Mouse (Mus musculus) forelimb bud, embryonic 11.5 days (tissue): ENCODE measurements around the gene Olfr612.
"Not testable (repeated sequence)": the region's sequence is repeated elsewhere in the genome, so short reads cannot be mapped to it uniquely, and the experiment has no call there.

Experiments used
- DNase-seq: peaks from one replicate; pipeline ENCODE4 v3.0.0-alpha.2; 2012; ENCODE audit warnings: low read depth, low spot score

Olfr612 gene

DNA sequence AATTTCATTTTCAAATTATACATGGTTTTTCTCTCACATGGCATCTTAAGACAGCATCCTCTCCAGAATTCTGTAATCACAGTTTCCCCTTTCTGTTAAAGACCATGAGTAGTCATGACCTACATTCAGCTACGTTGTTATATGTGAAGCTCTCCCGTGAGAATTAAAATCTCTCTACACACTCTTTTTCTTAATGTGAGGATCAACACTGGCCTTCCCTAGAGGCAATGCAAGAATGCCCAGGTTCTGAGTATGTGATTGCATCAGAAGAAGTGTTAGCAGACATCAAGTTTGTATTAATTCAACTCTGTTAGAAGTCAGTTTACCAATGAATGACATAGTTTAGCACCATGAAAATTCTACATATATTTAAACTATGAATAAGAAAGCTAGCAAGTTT, at the start of gene Olfr612:
Gene Olfr612 (minus strand): TSS at position 101 of the 400 bp plus-strand sequence.
- not testable (repeated sequence) for DNase-seq

DNA sequence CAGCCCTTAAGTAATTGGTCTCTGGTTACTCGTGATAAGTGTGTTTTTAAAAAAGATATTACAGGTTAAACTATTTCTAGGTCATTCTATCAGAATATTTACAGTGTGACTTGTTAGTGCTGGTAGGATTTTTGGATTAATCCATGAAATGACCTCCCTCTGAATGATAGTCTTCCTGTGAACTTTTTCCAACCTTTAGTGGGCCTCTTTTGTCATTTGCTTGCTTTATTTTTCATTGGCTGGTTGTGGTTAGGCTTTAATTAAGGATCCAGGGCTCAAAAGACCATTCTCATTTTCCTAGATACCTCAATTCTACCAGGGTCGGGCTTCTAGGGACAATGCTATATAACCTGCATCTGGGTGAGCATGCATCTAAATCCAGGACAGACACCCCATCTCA, 47.3 kb upstream of the Olfr612 start, which contains the start of gene Olfr618:
Gene Olfr618 (plus strand): TSS at position 301 of the 400 bp plus-strand sequence.
- no peak for DNase-seq

DNA sequence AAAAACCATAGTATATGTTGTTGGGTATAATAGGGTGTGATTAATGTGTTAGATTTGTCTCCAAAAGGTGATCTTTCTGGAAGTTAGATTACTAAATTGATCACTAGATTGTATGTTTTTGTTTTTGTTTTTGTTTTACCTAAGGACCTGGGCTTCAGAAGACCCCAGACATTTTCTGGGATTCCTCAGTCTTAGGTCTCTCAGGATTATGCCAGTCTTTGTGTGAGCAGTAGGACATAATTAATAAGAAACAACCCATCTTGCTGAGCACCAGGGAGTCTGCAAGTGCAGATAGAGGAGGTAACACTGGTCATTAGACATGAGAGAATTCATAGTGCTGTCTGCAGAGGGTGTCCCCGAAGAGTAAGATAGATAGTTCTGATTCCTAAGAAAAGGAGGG, 30.2 kb upstream of the Olfr612 start, which contains the start of gene Olfr617:
Gene Olfr617 (plus strand): TSS at position 301 of the 400 bp plus-strand sequence.
- no peak for DNase-seq

DNA sequence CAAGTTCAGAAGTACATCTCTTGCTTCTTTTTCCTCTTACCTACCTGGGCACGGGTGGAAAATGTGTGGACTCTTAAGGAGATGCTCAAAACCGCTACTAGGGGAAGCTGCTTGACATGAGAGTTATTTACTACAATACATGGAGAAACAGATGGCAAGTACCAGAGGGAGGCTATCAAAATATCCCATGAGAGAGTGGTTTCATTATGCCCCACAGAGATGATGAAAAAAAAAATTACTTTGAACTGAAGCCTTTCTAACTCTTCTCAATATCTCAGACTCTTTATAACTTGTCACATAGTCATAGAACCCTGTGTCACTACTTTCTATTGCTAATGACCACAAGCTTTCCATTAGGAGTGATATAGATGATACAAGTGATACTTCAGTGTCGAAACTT, 26.5 kb upstream of the Olfr612 start, which contains the start of gene Olfr616:
Gene Olfr616 (minus strand): TSS at position 101 of the 400 bp plus-strand sequence.
- no peak for DNase-seq

DNA sequence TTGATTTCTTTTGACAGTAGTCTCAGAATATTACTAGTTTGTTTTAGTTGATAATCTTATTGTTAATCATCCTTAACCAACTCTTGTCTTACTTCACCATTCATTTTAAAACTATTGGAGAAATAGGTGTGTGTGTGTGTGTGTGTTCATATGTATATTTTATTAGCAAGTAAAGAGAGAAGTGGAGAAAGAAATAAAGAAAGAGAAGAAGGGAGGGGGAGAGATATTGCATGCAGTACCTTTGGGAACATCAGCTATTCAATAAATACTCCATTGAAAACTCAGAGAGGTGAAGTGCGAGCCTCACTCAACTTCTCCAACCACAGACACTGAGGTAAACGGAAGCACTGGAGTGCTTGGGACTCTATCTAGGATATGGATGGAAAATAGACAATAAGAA, 13.3 kb upstream of the Olfr612 start, which contains the start of gene Olfr615:
Gene Olfr615 (plus strand): TSS at position 301 of the 400 bp plus-strand sequence.
- DNase-seq = no peak

DNA sequence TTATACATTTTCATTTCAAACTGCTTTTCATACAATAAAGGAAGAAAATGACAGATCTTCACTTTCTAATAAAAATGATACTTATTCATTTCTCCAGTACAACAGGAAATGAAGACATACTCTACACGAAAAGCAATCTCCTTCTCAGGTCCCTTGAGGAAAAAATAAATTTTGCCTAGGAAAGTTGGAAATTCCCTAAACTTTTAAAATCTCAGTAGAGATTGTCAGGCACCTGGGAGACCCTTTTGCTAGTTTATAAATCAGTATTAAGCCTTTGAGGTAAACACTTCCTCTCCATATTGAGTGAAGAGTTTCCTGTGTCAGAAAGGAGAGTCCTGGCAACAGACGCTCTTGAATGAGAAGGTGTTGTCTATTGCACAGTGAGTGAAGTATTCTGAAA, 5.3 kb upstream of the Olfr612 start, which contains the start of gene Olfr613:
Gene Olfr613 (plus strand): TSS at position 301 of the 400 bp plus-strand sequence.
- no peak for DNase-seq

DNA sequence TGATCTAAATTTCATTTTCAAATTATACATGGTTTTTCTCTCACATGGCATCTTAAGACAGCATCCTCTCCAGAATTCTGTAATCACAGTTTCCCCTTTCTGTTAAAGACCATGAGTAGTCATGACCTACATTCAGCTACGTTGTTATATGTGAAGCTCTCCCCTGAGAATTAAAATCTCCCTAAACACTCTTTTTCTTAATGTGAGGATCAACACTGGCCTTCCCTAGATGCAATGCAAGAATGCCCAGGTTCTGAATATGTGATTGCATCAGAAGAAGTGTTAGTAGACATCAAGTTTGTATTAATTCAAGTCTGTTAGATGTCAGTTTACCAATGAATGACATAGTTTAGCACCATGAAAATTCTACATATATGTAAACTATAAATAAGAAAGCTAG, 21.8 kb downstream of the Olfr612 start, which contains the start of gene Olfr611:
Gene Olfr611 (minus strand): TSS at position 101 of the 400 bp plus-strand sequence.
- not testable (repeated sequence) for DNase-seq

DNA sequence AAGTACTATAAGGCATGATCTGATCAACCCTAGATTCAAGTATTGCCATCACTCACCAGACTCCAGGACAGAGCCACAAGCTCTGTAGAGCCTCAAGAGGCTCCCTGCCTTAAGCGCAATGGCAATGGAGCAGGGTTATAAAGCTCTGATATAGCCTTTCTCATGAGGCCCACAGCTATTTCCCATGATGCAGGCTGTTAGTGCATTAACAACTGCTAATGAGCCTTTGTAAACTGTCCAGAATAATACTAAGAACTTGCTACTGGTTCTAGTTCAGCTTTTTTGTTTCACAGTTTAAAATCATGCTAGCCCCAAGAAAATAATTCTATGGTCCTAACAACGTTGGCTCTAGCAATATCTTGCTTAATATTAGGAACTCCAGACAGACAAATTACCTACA, 30.5 kb downstream of the Olfr612 start, which contains the start of gene Olfr610:
Gene Olfr610 (minus strand): TSS at position 101 of the 400 bp plus-strand sequence.
- DNase-seq = no peak

DNA sequence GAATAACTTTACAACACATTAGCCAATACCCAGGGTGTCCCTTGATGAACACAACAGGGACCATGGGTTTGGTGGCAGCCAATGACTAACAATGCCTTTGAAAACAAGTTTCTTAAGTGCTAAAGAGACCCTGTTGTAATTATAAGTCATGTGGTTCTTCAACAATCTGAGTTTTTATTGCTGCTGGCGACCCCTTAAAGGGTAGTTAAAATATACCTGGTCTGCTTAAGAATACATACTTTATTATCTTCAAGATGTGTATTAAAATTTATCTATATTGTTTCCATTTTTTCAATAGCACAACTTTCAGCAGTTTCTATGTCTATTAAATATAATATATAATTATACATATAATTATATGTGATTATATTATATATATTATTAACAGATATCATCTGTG, 44.6 kb downstream of the Olfr612 start, which contains the start of gene Olfr609:
Gene Olfr609 (minus strand): TSS at position 101 of the 400 bp plus-strand sequence.
- DNase-seq = no peak
